Comparison of ENCODE assay signal across 26 mouse cellular contexts in the genomic region with DNA sequence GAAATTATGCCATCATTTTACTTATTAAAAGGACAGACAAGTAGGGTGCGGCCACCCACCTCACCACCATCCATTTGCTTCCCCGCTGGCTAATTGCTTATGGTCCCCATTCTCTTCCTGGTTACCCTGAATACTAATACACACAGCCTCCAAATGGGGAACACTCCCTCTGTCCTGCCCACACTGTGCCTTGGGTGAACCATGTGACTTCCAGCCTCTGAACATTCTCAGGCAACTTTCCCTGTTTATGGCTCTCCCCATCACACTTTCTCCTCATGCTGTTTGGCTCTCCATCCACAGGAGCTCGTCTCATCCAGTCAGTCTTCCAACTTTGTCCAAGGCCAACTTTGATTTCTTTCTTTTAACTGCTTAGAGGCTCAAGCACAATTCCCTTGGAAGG.
DNase-seq lines count a peak whose midpoint lies in the region; ATAC-seq and TF ChIP-seq lines count a peak whose summit lies in the region.
"Had no signal": no experiment of that assay in that cellular context is flagged by ENCODE, and none has a peak within 500 bp of the region (broad histone marks: within the 10 kb centered on the region; RNA-seq: fewer than 3 reads in every experiment).

No protein-coding gene starts in this region.

- in situ Hi-C loops in CH12.LX (cut with MboI; ENCODE audit: low pct_ligation_motif_present, low pct_unique_long_range_greater_than_20kb, low sequenced_read_pairs) = no loop called here

- H3K27me3 ChIP-seq in heart, embryonic 11.5 days (ENCODE audit: control insufficient read depth, insufficient read depth, low read length) = no peaks in the 10 kb centered on the region
- H3K27me3 ChIP-seq in CH12.LX (replicated peaks) = no peaks in the 10 kb centered on the region
- H3K27me3 ChIP-seq in intestine, embryonic 16.5 days (replicated peaks; ENCODE audit: control insufficient read depth, insufficient read depth, low read length) = no peaks in the 10 kb centered on the region
- H3K27me3 ChIP-seq in liver, postnatal 0 days (ENCODE audit: insufficient read depth, low read length) = no peaks in the 10 kb centered on the region
- no peaks in the 10 kb centered on the region for H3K27me3 ChIP-seq in hindbrain, embryonic 11.5 days (ENCODE audit: control insufficient read depth, insufficient read depth, low read length)
- H3K27me3 ChIP-seq: embryonic facial prominence, embryonic 15.5 days; heart, embryonic 15.5 days; midbrain, embryonic 13.5 days; neural tube, embryonic 13.5 days had no signal

- H3K9me3 ChIP-seq in heart, embryonic 11.5 days (replicated peaks; ENCODE audit: control insufficient read depth, low read length) = no peaks in the 10 kb centered on the region
- no peaks in the 10 kb centered on the region for H3K9me3 ChIP-seq in CH12.LX (replicated peaks; ENCODE audit: low read length)
- no peaks in the 10 kb centered on the region for H3K9me3 ChIP-seq in intestine, embryonic 16.5 days (ENCODE audit: control insufficient read depth, low read length)
- no peaks in the 10 kb centered on the region for H3K9me3 ChIP-seq in liver, postnatal 0 days (ENCODE audit: low read length)
- no peaks in the 10 kb centered on the region for H3K9me3 ChIP-seq in hindbrain, embryonic 11.5 days (ENCODE audit: control insufficient read depth, low read length)
- H3K9me3 ChIP-seq: embryonic facial prominence, embryonic 10.5 days; embryonic facial prominence, embryonic 15.5 days; heart, embryonic 15.5 days; midbrain, embryonic 13.5 days; neural tube, embryonic 13.5 days had no signal

- H3K79me2 ChIP-seq in CH12.LX (replicated peaks; ENCODE audit: control insufficient read depth, extremely low read depth, insufficient read depth, poor library complexity, severe bottlenecking) = peaks cover 37% of the 10 kb centered on the region

- no peak for TF ChIP-seq EP300 in CH12.LX (IDR thresholded peaks at IDR 0.05; ENCODE audit: low read length)
- no peak for TF ChIP-seq EP300 in liver, postnatal 0 days (IDR thresholded peaks at IDR 0.05; ENCODE audit: low read depth)

- ATAC-seq in heart, embryonic 11.5 days (replicated peaks; ENCODE audit: insufficient number of reproducible peaks, low FRiP score, low TSS enrichment) = 0 out of 2 replicates have a peak, but pooled peaks have one; percentile 65
- ATAC-seq in intestine, embryonic 16.5 days = peak; percentile 69
- ATAC-seq in liver, postnatal 0 days = no peak
- no peak for ATAC-seq in hindbrain, embryonic 11.5 days (ENCODE audit: low FRiP score)
- ATAC-seq: forebrain, embryonic 14.5 days; midbrain, embryonic 13.5 days had no signal

- TF ChIP-seq POLR2A in CH12.LX (IDR thresholded peaks at IDR 0.05; ENCODE audit: low read depth, low read length) = no peak

- H3K27ac ChIP-seq in heart, embryonic 11.5 days (ENCODE audit: low read depth, low read length) = no peak overlapping the region
- no peak overlapping the region for H3K27ac ChIP-seq in CH12.LX (ENCODE audit: insufficient read depth, low read depth)
- no peak overlapping the region for H3K27ac ChIP-seq in intestine, embryonic 16.5 days (ENCODE audit: low read length)
- no peak overlapping the region for H3K27ac ChIP-seq in liver, postnatal 0 days (ENCODE audit: low read depth)
- no peak overlapping the region for H3K27ac ChIP-seq in hindbrain, embryonic 11.5 days (ENCODE audit: low read depth, low read length)
- H3K27ac ChIP-seq: embryonic facial prominence, embryonic 10.5 days; embryonic facial prominence, embryonic 15.5 days; heart, embryonic 15.5 days; hindbrain, embryonic 14.5 days; midbrain, embryonic 13.5 days; neural tube, embryonic 13.5 days had no signal

- no peaks in the 10 kb centered on the region for H3K36me3 ChIP-seq in heart, embryonic 11.5 days (ENCODE audit: control insufficient read depth, insufficient read depth, low read length)
- H3K36me3 ChIP-seq in CH12.LX (replicated peaks in 1 of 2; ENCODE audit: control insufficient read depth in 1 of 2, insufficient read depth in 1 of 2, low read length in 1 of 2) = peaks cover 0 to 12% of the 10 kb centered on the region in 2 experiments
- H3K36me3 ChIP-seq in intestine, embryonic 16.5 days (ENCODE audit: control insufficient read depth, insufficient read depth, low read length) = no peaks in the 10 kb centered on the region
- no peaks in the 10 kb centered on the region for H3K36me3 ChIP-seq in liver, postnatal 0 days (replicated peaks; ENCODE audit: insufficient read depth, low read length)
- no peaks in the 10 kb centered on the region for H3K36me3 ChIP-seq in hindbrain, embryonic 11.5 days (ENCODE audit: control insufficient read depth, insufficient read depth, low read length)
- H3K36me3 ChIP-seq: embryonic facial prominence, embryonic 10.5 days; embryonic facial prominence, embryonic 15.5 days; heart, embryonic 15.5 days; midbrain, embryonic 13.5 days; neural tube, embryonic 13.5 days had no signal

- intact Hi-C loops in heart, postnatal 14 days (cut with DNase I) = no loop called here

- H3K4me2 ChIP-seq in heart, embryonic 11.5 days = no peak overlapping the region
- no peak overlapping the region for H3K4me2 ChIP-seq in CH12.LX (ENCODE audit: insufficient read depth, low read depth, poor library complexity, severe bottlenecking)
- H3K4me2 ChIP-seq in intestine, embryonic 16.5 days (ENCODE audit: low read depth, low read length) = no peak overlapping the region
- no peak overlapping the region for H3K4me2 ChIP-seq in liver, postnatal 0 days (ENCODE audit: low read depth, low read length)
- no peak overlapping the region for H3K4me2 ChIP-seq in hindbrain, embryonic 11.5 days (replicated peaks; ENCODE audit: low read depth, low read length)
- H3K4me2 ChIP-seq: embryonic facial prominence, embryonic 15.5 days; heart, embryonic 15.5 days; hindbrain, embryonic 14.5 days; midbrain, embryonic 13.5 days; neural tube, embryonic 13.5 days had no signal

- DNase-seq in heart, postnatal 14 days = no peak
- DNase-seq in CH12.LX (ENCODE audit: extremely low read depth) = no peak
- DNase-seq in liver, postnatal 0 days = peak; percentile 8
- no peak for DNase-seq in adrenal gland, postnatal 10 days
- no peak for DNase-seq in urinary bladder, postnatal 36 days (ENCODE audit: low spot score in 2 of 2)
- no peak for DNase-seq in hindbrain, embryonic 11.5 days (ENCODE audit: low spot score)
- DNase-seq: adrenal gland, adult 2 months; cerebellum, adult 2 months; cerebellum, postnatal 25 days; heart, postnatal 4 days; kidney, adult 2 months; kidney, postnatal 36 days; layer of hippocampus, postnatal 36 days; left cerebral cortex, postnatal 4 days; lung, adult 18-20 months; lung, postnatal 10 days; thymus, postnatal 4 days had no signal

- no peak for TF ChIP-seq RAD21 in CH12.LX (IDR thresholded peaks at IDR 0.05; ENCODE audit: low read depth, low read length)

- 76% methylated on average over 3 of the region's 3 CpGs for WGBS in heart, embryonic 11.5 days (ENCODE audit: insufficient replicate concordance)
- 48% methylated on average over 3 of the region's 3 CpGs for WGBS in intestine, embryonic 16.5 days
- WGBS in liver, postnatal 0 days (ENCODE audit: insufficient replicate concordance) = 69% methylated on average over 3 of the region's 3 CpGs
- WGBS in hindbrain, embryonic 11.5 days = 86% methylated on average over 3 of the region's 3 CpGs

- H3K9ac ChIP-seq in heart, embryonic 11.5 days (ENCODE audit: low read depth, low read length) = no peak overlapping the region
- H3K9ac ChIP-seq in CH12.LX (ENCODE audit: insufficient read depth, low read depth) = no peak overlapping the region
- H3K9ac ChIP-seq in intestine, embryonic 16.5 days (ENCODE audit: low read depth, low read length) = no peak overlapping the region
- H3K9ac ChIP-seq in liver, postnatal 0 days (replicated peaks) = no peak overlapping the region
- no peak overlapping the region for H3K9ac ChIP-seq in hindbrain, embryonic 11.5 days (ENCODE audit: low read depth, low read length)
- H3K9ac ChIP-seq: embryonic facial prominence, embryonic 15.5 days; heart, embryonic 15.5 days; hindbrain, embryonic 14.5 days; midbrain, embryonic 13.5 days; neural tube, embryonic 13.5 days had no signal

- dilution Hi-C loops in CH12.LX (cut with MboI; ENCODE audit: extremely low pct_ligation_motif_present, extremely low pct_unique_long_range_greater_than_20kb, low sequenced_read_pairs) = no loop called here

- no peak overlapping the region for H3K4me3 ChIP-seq in heart, embryonic 11.5 days (ENCODE audit: low read depth, low read length)
- H3K4me3 ChIP-seq in CH12.LX (replicated peaks in 1 of 3; ENCODE audit: low read depth in 2 of 3, low read length in 2 of 3, poor library complexity in 1 of 3) = no peak overlapping the region
- H3K4me3 ChIP-seq in intestine, embryonic 16.5 days (ENCODE audit: low read length) = no peak overlapping the region
- H3K4me3 ChIP-seq in liver, postnatal 0 days (ENCODE audit: low read depth, low read length) = no peak overlapping the region
- no peak overlapping the region for H3K4me3 ChIP-seq in hindbrain, embryonic 11.5 days (ENCODE audit: low read depth, low read length)
- H3K4me3 ChIP-seq: embryonic facial prominence, embryonic 10.5 days; embryonic facial prominence, embryonic 15.5 days; heart, embryonic 15.5 days; midbrain, embryonic 13.5 days; neural tube, embryonic 13.5 days had no signal

- no peak for TF ChIP-seq CTCF in CH12.LX (conservative IDR thresholded peaks at IDR 0.05 in 1 of 2, IDR thresholded peaks at IDR 0.05 in 1 of 2; ENCODE audit: low read depth in 2 of 2, low read length in 2 of 2)
- TF ChIP-seq CTCF in liver, postnatal 0 days (IDR thresholded peaks at IDR 0.05; ENCODE audit: low read depth) = no peak

- H3K4me1 ChIP-seq in heart, embryonic 11.5 days (ENCODE audit: control insufficient read depth, insufficient read depth, low read length) = peaks cover 49% of the 10 kb centered on the region
- peaks cover 40 to 76% of the 10 kb centered on the region in 2 experiments for H3K4me1 ChIP-seq in CH12.LX (ENCODE audit: control insufficient read depth in 1 of 2, insufficient read depth in 2 of 2)
- peaks cover 20% of the 10 kb centered on the region for H3K4me1 ChIP-seq in intestine, embryonic 16.5 days (ENCODE audit: control insufficient read depth, insufficient read depth, low read length)
- H3K4me1 ChIP-seq in liver, postnatal 0 days (ENCODE audit: insufficient read depth) = peaks cover 31% of the 10 kb centered on the region
- H3K4me1 ChIP-seq in hindbrain, embryonic 11.5 days (replicated peaks; ENCODE audit: control insufficient read depth, insufficient read depth, low read length) = peaks cover 1% of the 10 kb centered on the region; the same call in 1 of the 2 replicates

TF ChIP-seq in CH12.LX, 34 proteins besides CTCF, POLR2A, EP300 and RAD21:
- TF ChIP-seq USF1 (IDR thresholded peaks at IDR 0.05; ENCODE audit: low read depth, low read length) = 0 out of 2 replicates have a peak, but pooled peaks have one; percentile 9
- no peak for TF ChIP-seq TBP (conservative IDR thresholded peaks at IDR 0.05; ENCODE audit: low read depth, low read length)
- TF ChIP-seq MAX (IDR thresholded peaks at IDR 0.05; ENCODE audit: low read length) = peak; percentile 63; the same call in 1 of the 2 replicates
TF ChIP-seq in CH12.LX: peak in this region for 2.

Comparison
In these comparisons a context has a peak if more than half of its experiments do, and no peak if none do; other contexts are left out.
1. ATAC-seq: peak in heart, embryonic 11.5 days (single experiment) and intestine, embryonic 16.5 days (single experiment); none in liver, postnatal 0 days (single experiment) and hindbrain, embryonic 11.5 days (single experiment).